Mouse (Mus musculus): ENCODE results near the gene Vwc2l.

The Vwc2l gene

GRCm38 (mm10) chr1:70913071-70913470 is 187.6 kb downstream of the Vwc2l start:
- DNase-seq, result no peak

DNA sequence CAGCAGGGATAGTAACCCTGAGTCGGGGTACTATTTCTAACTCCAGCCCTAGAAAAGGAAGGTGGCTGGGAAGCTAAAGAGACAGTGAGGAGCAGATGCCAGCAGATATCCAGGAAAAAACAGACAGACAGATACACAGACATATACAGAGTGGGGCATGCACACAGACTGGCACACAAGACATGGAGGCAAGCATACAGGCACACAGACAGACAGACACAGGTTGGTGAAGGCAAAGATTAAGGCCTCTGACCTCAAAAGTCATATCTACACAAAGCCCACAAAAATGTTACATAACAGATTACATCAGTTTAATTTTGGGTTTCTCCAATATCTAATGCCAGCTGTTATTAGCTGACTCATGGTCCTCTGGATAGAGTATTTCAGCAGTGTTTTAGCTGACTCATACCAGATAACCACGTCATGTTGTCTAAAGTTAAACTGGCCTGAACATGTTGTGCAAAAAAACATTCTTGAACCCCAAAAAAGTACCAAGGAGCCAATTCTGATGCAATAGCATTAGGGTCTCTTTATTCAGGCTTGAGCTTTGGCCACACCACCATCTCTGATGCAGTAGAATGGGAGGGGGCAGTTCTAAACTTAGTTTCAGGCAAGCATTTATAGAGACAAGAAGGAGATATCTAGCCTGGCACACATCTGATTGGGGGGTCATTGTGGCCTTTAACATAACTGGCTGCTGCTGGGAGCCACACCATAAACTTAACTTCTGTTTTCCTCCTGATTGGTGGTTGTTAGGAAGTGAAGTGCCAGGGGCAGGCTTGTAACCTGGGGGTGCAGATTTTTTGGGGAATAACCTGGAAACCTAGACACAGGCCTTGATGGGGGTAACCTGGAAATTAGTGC is 192.9 kb downstream of the Vwc2l start:
- DNase-seq, result no peak

GRCm38 (mm10) chr1:70933016-70933415 is 207.5 kb downstream of the Vwc2l start:
- DNase-seq, result no peak

Measured in thymus, postnatal 4 days (tissue).